Mouse (Mus musculus): Measurements from ENCODE around the gene Fam171b. TPM values are rescaled to one million over a fixed set of nuclear protein-coding genes. Genes with fewer than 3 reads are reported as not detected.
A peak's percentile ranks its signal among the peaks of the same experiment; 100 is the strongest.

Gene Fam171b
- 1 to 10 TPM; 1.9 TPM for total RNA-seq (2021)

- peak; percentile 70 to 72 for DNase-seq
- intact Hi-C loops (cut with DNase I) = loop anchor here (10.0 kb wide), 1 partner anchor 622 kb away; no protein-coding TSS in a partner anchor
These were observed at the start of gene Fam171b for GRCm38 (mm10) chr2:83812483-83813272. Fam171b (plus strand) TSS chr2:83812636.

GRCm38 (mm10) chr2:83766058-83766457 is 46.4 kb upstream of the Fam171b start:
- DNase-seq = no peak
- intact Hi-C loops (cut with DNase I) = no loop called here

GRCm38 (mm10) chr2:83766878-83767277 is 45.6 kb upstream of the Fam171b start:
- intact Hi-C loops (cut with DNase I) = no loop called here
- no peak for DNase-seq

GRCm38 (mm10) chr2:83768311-83769047 is 44.0 kb upstream of the Fam171b start:
- intact Hi-C loops (cut with DNase I) = no loop called here
- DNase-seq = no peak

GRCm38 (mm10) chr2:83771155-83771812 is 41.2 kb upstream of the Fam171b start:
- DNase-seq = peak; percentile 77 to 79
- intact Hi-C loops (cut with DNase I) = loop anchor here (1.0 to 5.0 kb wide), 4 partner anchors 46 to 146 kb away; partner anchors contain the start of genes Itgav and Zc3h15

- DNase-seq = no peak
- intact Hi-C loops (cut with DNase I) = no loop called here
These were observed 20.9 kb upstream of the Fam171b start for GRCm38 (mm10) chr2:83791330-83792073.

GRCm38 (mm10) chr2:83792102-83792501 is 20.3 kb upstream of the Fam171b start:
- intact Hi-C loops (cut with DNase I) = no loop called here
- DNase-seq = no peak

GRCm38 (mm10) chr2:83795766-83796165 is 16.7 kb upstream of the Fam171b start:
- DNase-seq = no peak
- intact Hi-C loops (cut with DNase I) = no loop called here

GRCm38 (mm10) chr2:83797902-83798497 is 14.4 kb upstream of the Fam171b start:
- DNase-seq = no peak
- intact Hi-C loops (cut with DNase I) = no loop called here

- intact Hi-C loops (cut with DNase I) = loop anchor here (10.0 kb wide), 1 partner anchor 621 kb away; no protein-coding TSS in a partner anchor
- DNase-seq = no peak
These were observed 947 bp downstream of the Fam171b start for GRCm38 (mm10) chr2:83813273-83813892.

- intact Hi-C loops (cut with DNase I) = loop anchor here (10.0 kb wide), 1 partner anchor 621 kb away; no protein-coding TSS in a partner anchor
- peak in 1 of 2 experiments; percentile 15 for DNase-seq
These were observed 1.6 kb downstream of the Fam171b start for GRCm38 (mm10) chr2:83814009-83814408.

- intact Hi-C loops (cut with DNase I) = loop anchor here (10.0 kb wide), 1 partner anchor 619 kb away; no protein-coding TSS in a partner anchor
- no peak for DNase-seq
These were observed 3.7 kb downstream of the Fam171b start for GRCm38 (mm10) chr2:83816147-83816546.

- intact Hi-C loops (cut with DNase I) = no loop called here
- no peak for DNase-seq
These were observed 12.7 kb downstream of the Fam171b start for GRCm38 (mm10) chr2:83825161-83825560.

- intact Hi-C loops (cut with DNase I) = no loop called here
- no peak for DNase-seq
These were observed 16.6 kb downstream of the Fam171b start for GRCm38 (mm10) chr2:83828895-83829539.

GRCm38 (mm10) chr2:83832903-83833302 is 20.5 kb downstream of the Fam171b start:
- intact Hi-C loops (cut with DNase I) = no loop called here
- DNase-seq = peak in 1 of 2 experiments; percentile 14

- intact Hi-C loops (cut with DNase I) = no loop called here
- no peak for DNase-seq
These were observed 23.1 kb downstream of the Fam171b start for GRCm38 (mm10) chr2:83835313-83836070.

GRCm38 (mm10) chr2:83848495-83848894 is 36.1 kb downstream of the Fam171b start:
- intact Hi-C loops (cut with DNase I) = no loop called here
- DNase-seq = no peak

GRCm38 (mm10) chr2:83853423-83853822 is 41.0 kb downstream of the Fam171b start:
- DNase-seq = no peak
- intact Hi-C loops (cut with DNase I) = no loop called here
